Mouse (Mus musculus) embryonic stem cell, embryonic (primary cell): ENCODE results near the gene Scarb1.

Experiments
- CTCF ChIA-PET, 4 experiments: fragments of 300-600 bp in 2 of 4; fragments of 350-600 bp in 2 of 4; sonication (Branson Sonifier 250); formaldehyde crosslinking; loops; one replicate each; lab custom pipeline; 2022; ENCODE audit warnings: inconsistent platforms in 2 of 4; lab: Charles Lee
- POLR2A ChIA-PET, 4 experiments: fragments of 300-600 bp in 2 of 4; fragments of 350-600 bp in 2 of 4; sonication (Branson Sonifier 250); formaldehyde crosslinking; loops; one replicate each; lab custom pipeline; 2022; ENCODE audit warnings: antibody characterized with exemption in 4 of 4, inconsistent platforms in 1 of 4; lab: Charles Lee

Scarb1 gene

GRCm38 (mm10) chr5:125266128-125266527, 74.8 kb downstream of the Scarb1 start:
- CTCF ChIA-PET = interaction anchor here in 3 of 4 experiments (0.6 to 10.5 kb wide), 9 partner anchors 14 to 367 kb away, joined by 3 to 130 read pairs (median 7); no protein-coding TSS in a partner anchor
- POLR2A ChIA-PET = interaction anchor here in 2 of 4 experiments (0.5 to 1.1 kb wide), 2 partner anchors 99 to 255 kb away, joined by 3 to 6 read pairs; no protein-coding TSS in a partner anchor

GRCm38 (mm10) chr5:125264700-125265099, 76.2 kb downstream of the Scarb1 start:
- POLR2A ChIA-PET = interaction anchor here in 2 of 4 experiments (0.9 to 1.3 kb wide), 2 partner anchors 18 to 75 kb away, joined by 3 read pairs; no protein-coding TSS in a partner anchor

GRCm38 (mm10) chr5:125262578-125262977, 78.3 kb downstream of the Scarb1 start:
- ChIA-PET POLR2A (interaction anchor here in 1 of 4 experiments (0.6 kb wide), 1 partner anchor 17 kb away, joined by 4 read pairs; no protein-coding TSS in a partner anchor), CTCF (interaction anchor here in 3 of 4 experiments (0.6 to 1.9 kb wide), 2 partner anchors 9 to 89 kb away, joined by 3 to 8 read pairs (median 7); no protein-coding TSS in a partner anchor)

More at GRCm38 (mm10) chr5:125264700-125265099, 76.2 kb downstream of the Scarb1 start:
- CTCF ChIA-PET = interaction anchor here in 2 of 4 experiments (0.6 to 10.5 kb wide), 6 partner anchors 9 to 365 kb away, joined by 3 to 130 read pairs (median 3); no protein-coding TSS in a partner anchor

- ChIA-PET POLR2A (interaction anchor here in 2 of 4 experiments (0.7 to 1.4 kb wide), 3 partner anchors 18 to 118 kb away, joined by 3 to 5 read pairs (median 3); no protein-coding TSS in a partner anchor), CTCF (interaction anchor here (0.5 to 3.7 kb wide), 12 partner anchors 11 to 357 kb away, joined by 3 to 21 read pairs (median 4); no protein-coding TSS in a partner anchor)
These were observed 87.0 kb downstream of the Scarb1 start for GRCm38 (mm10) chr5:125253917-125254316.

GRCm38 (mm10) chr5:125253448-125253847, 87.4 kb downstream of the Scarb1 start:
- CTCF ChIA-PET = interaction anchor here in 3 of 4 experiments (0.5 to 3.0 kb wide), 9 partner anchors 14 to 744 kb away, joined by 3 to 21 read pairs (median 4); no protein-coding TSS in a partner anchor
- POLR2A ChIA-PET = interaction anchor here in 1 of 4 experiments (0.6 kb wide), 1 partner anchor 344 kb away, joined by 3 read pairs; no protein-coding TSS in a partner anchor

GRCm38 (mm10) chr5:125252664-125253063, 88.2 kb downstream of the Scarb1 start:
- POLR2A ChIA-PET = interaction anchor here in 1 of 4 experiments (0.6 kb wide), 1 partner anchor 344 kb away, joined by 3 read pairs; no protein-coding TSS in a partner anchor
- CTCF ChIA-PET = interaction anchor here in 3 of 4 experiments (0.7 to 3.0 kb wide), 14 partner anchors 9 to 492 kb away, joined by 3 to 23 read pairs (median 4); no protein-coding TSS in a partner anchor

GRCm38 (mm10) chr5:125251885-125252615, 88.8 kb downstream of the Scarb1 start:
- POLR2A ChIA-PET = interaction anchor here in 3 of 4 experiments (0.6 to 1.0 kb wide), 6 partner anchors 16 to 309 kb away, joined by 3 to 5 read pairs (median 4); no protein-coding TSS in a partner anchor
- CTCF ChIA-PET = interaction anchor here (0.5 to 3.0 kb wide), 48 partner anchors 8 to 913 kb away, joined by 3 to 23 read pairs (median 4); partner anchors contain the start of gene Scarb1 (in 1 of the 4)

- ChIA-PET CTCF (interaction anchor here in 3 of 4 experiments (0.6 to 1.4 kb wide), 5 partner anchors 21 to 350 kb away, joined by 3 to 7 read pairs (median 3); no protein-coding TSS in a partner anchor), POLR2A (interaction anchor here in 2 of 4 experiments (0.8 to 1.6 kb wide), 2 partner anchors 9 to 14 kb away, joined by 3 to 4 read pairs; no protein-coding TSS in a partner anchor)
These were observed 91.7 kb downstream of the Scarb1 start for GRCm38 (mm10) chr5:125249187-125249586.

- POLR2A ChIA-PET = interaction anchor here in 3 of 4 experiments (0.5 to 1.2 kb wide), 4 partner anchors 18 to 206 kb away, joined by 3 to 5 read pairs (median 3); partner anchors contain the start of gene Ncor2 (in 1 of the 3)
These were observed 94.2 kb downstream of the Scarb1 start for GRCm38 (mm10) chr5:125246711-125247110.

GRCm38 (mm10) chr5:125245534-125246151, 95.3 kb downstream of the Scarb1 start:
- POLR2A ChIA-PET = interaction anchor here in 3 of 4 experiments (0.5 to 1.7 kb wide), 9 partner anchors 10 to 350 kb away, joined by 3 to 5 read pairs (median 3); no protein-coding TSS in a partner anchor
- CTCF ChIA-PET = interaction anchor here (0.5 to 2.2 kb wide), 16 partner anchors 9 to 1183 kb away, joined by 3 to 14 read pairs (median 4); partner anchors contain the start of gene Ncor2 (in 1 of the 4)

More at GRCm38 (mm10) chr5:125246711-125247110, 94.2 kb downstream of the Scarb1 start:
- CTCF ChIA-PET = interaction anchor here in 3 of 4 experiments (0.6 to 1.2 kb wide), 6 partner anchors 24 to 338 kb away, joined by 3 to 5 read pairs (median 4); no protein-coding TSS in a partner anchor

- POLR2A ChIA-PET = interaction anchor here in 3 of 4 experiments (0.5 to 1.7 kb wide), 13 partner anchors 9 to 349 kb away, joined by 3 to 12 read pairs (median 3); no protein-coding TSS in a partner anchor
- CTCF ChIA-PET = interaction anchor here (0.5 to 2.2 kb wide), 21 partner anchors 9 to 1182 kb away, joined by 3 to 14 read pairs (median 5); partner anchors contain the start of gene Ncor2 (in 1 of the 4)
These were observed 95.9 kb downstream of the Scarb1 start for GRCm38 (mm10) chr5:125244825-125245533.

- CTCF ChIA-PET = interaction anchor here in 2 of 4 experiments (0.5 to 2.2 kb wide), 6 partner anchors 8 to 467 kb away, joined by 3 to 14 read pairs (median 5); no protein-coding TSS in a partner anchor
- POLR2A ChIA-PET = interaction anchor here in 2 of 4 experiments (0.6 to 1.7 kb wide), 4 partner anchors 11 to 611 kb away, joined by 3 to 6 read pairs (median 4); no protein-coding TSS in a partner anchor
These were observed 97.0 kb downstream of the Scarb1 start for GRCm38 (mm10) chr5:125243928-125244327.

- POLR2A ChIA-PET = no interaction called here
- CTCF ChIA-PET = interaction anchor here (0.5 to 1.7 kb wide), 11 partner anchors 9 to 1016 kb away, joined by 3 to 17 read pairs (median 3); no protein-coding TSS in a partner anchor
These were observed 98.8 kb downstream of the Scarb1 start for GRCm38 (mm10) chr5:125242111-125242510.

- ChIA-PET CTCF (interaction anchor here (0.5 to 1.7 kb wide), 11 partner anchors 10 to 1016 kb away, joined by 3 to 17 read pairs (median 3); no protein-coding TSS in a partner anchor), POLR2A (no interaction called here)
These were observed 99.3 kb downstream of the Scarb1 start for GRCm38 (mm10) chr5:125241627-125242026.

GRCm38 (mm10) chr5:125240124-125240781, 100.6 kb downstream of the Scarb1 start:
- ChIA-PET POLR2A (interaction anchor here in 3 of 4 experiments (0.7 to 1.2 kb wide), 4 partner anchors 8 to 172 kb away, joined by 3 to 4 read pairs (median 3); no protein-coding TSS in a partner anchor), CTCF (interaction anchor here (0.5 to 1.7 kb wide), 14 partner anchors 12 to 332 kb away, joined by 3 to 23 read pairs (median 4); no protein-coding TSS in a partner anchor)
